Mouse (Mus musculus) adrenal gland, adult 18-20 months (tissue): ENCODE results near the gene Rerg. TPM values are rescaled to one million over a fixed set of nuclear protein-coding genes. Genes with fewer than 3 reads are reported as not detected.

ENCODE experiments used
- DNase-seq, 2 experiments: peaks; one replicate each; pipeline ENCODE4 v3.0.0; 2021 to 2022; ENCODE audit warnings: low spot score in 2 of 2
- long read RNA-seq, 2 experiments: library from polyadenylated mRNA; stranded (forward); transcript quantifications; one replicate each; pipeline ENCODE4 v2.0.0; 2021
- total RNA-seq, 2 experiments: library from RNA; stranded (reverse); gene quantifications; 1 replicate in 1 of 2; 2 replicates in 1 of 2; pipeline ENCODE4 v1.2.3; 2021

Gene Rerg
- total RNA-seq: 100 to 1,000 TPM in 1 of 2 experiments, 10 to 100 TPM in 1; 96.0 to 106 TPM
- long read RNA-seq, experiment 1, transcript Rerg-202 (5 exons, 2,262 nt): major isoform, 96 of 107 reads
- long read RNA-seq, experiment 1, partial matches to known transcripts: 1 of 107 reads
- long read RNA-seq, experiment 1, other reads (novel, unspliced or antisense): 10 of 107 reads
- long read RNA-seq, experiment 2, transcript Rerg-203 (4 exons, 890 nt): minor isoform, 5 of 279 reads
- long read RNA-seq, experiment 2, transcript Rerg-202 (5 exons, 2,262 nt): major isoform, 255 of 279 reads
- long read RNA-seq, experiment 2, partial matches to known transcripts: 0 of 279 reads
- long read RNA-seq, experiment 2, other reads (novel, unspliced or antisense): 17 of 279 reads

- no peak for DNase-seq
Measured at GRCm38 (mm10) chr6:137170226-137170625, at the start of gene Rerg. TSS of gene Rerg (minus strand) at chr6:137170497.

- DNase-seq: no peak
Measured at GRCm38 (mm10) chr6:137217841-137218463, 47.7 kb upstream of the Rerg start.

- no peak for DNase-seq
Measured at GRCm38 (mm10) chr6:137211441-137211840, 41.1 kb upstream of the Rerg start.

- DNase-seq: no peak
Measured at GRCm38 (mm10) chr6:137210991-137211390, 40.7 kb upstream of the Rerg start.

- DNase-seq: no peak
Measured at GRCm38 (mm10) chr6:137209992-137210391, 39.7 kb upstream of the Rerg start.

- no peak for DNase-seq
Measured at GRCm38 (mm10) chr6:137207126-137207525, 36.8 kb upstream of the Rerg start.

- DNase-seq: no peak
Measured at GRCm38 (mm10) chr6:137205662-137206400, 35.5 kb upstream of the Rerg start.

GRCm38 (mm10) chr6:137202661-137203060, 32.4 kb upstream of the Rerg start:
- DNase-seq: no peak

GRCm38 (mm10) chr6:137201578-137201977, 31.3 kb upstream of the Rerg start:
- no peak for DNase-seq

GRCm38 (mm10) chr6:137201166-137201565, 30.9 kb upstream of the Rerg start:
- DNase-seq: no peak

- DNase-seq: peak in 1 of 2 experiments; percentile 22
Measured at GRCm38 (mm10) chr6:137192063-137192462, 21.8 kb upstream of the Rerg start.

GRCm38 (mm10) chr6:137191026-137191425, 20.7 kb upstream of the Rerg start:
- no peak for DNase-seq

- DNase-seq: no peak
Measured at GRCm38 (mm10) chr6:137190577-137190976, 20.3 kb upstream of the Rerg start.

- DNase-seq: no peak
Measured at GRCm38 (mm10) chr6:137188375-137188926, 18.2 kb upstream of the Rerg start.

- no peak for DNase-seq
Measured at GRCm38 (mm10) chr6:137187426-137187825, 17.1 kb upstream of the Rerg start.

GRCm38 (mm10) chr6:137180636-137181035, 10.3 kb upstream of the Rerg start:
- DNase-seq: no peak

- DNase-seq: no peak
Measured at GRCm38 (mm10) chr6:137180115-137180514, 9.8 kb upstream of the Rerg start.

- DNase-seq: no peak
Measured at GRCm38 (mm10) chr6:137179026-137179425, 8.7 kb upstream of the Rerg start.

- DNase-seq: no peak
Measured at GRCm38 (mm10) chr6:137170646-137171045, 349 bp upstream of the Rerg start.

GRCm38 (mm10) chr6:137169171-137169968, 927 bp downstream of the Rerg start:
- peak; percentile 96 to 97 for DNase-seq

- no peak for DNase-seq
Measured at GRCm38 (mm10) chr6:137166843-137167242, 3.5 kb downstream of the Rerg start.
